Mouse (Mus musculus) liver, postnatal 0 days (tissue): ENCODE results near the gene Gria1.

Experiments used
- CTCF ChIP-seq: sonication (generic); IDR thresholded peaks from 2 replicates; pipeline ENCODE4 v1.5.1; 2016; ENCODE audit warnings: antibody characterized with exemption, low read depth
- EP300 ChIP-seq: IDR thresholded peaks from 2 replicates; pipeline ENCODE4 v1.6.1; 2016; ENCODE audit warnings: antibody characterized with exemption, low read depth, mild to moderate bottlenecking

- no peak for TF ChIP-seq CTCF
- TF ChIP-seq EP300: no peak
Measured at GRCm38 (mm10) chr11:57278056-57278455, 266.9 kb downstream of the Gria1 start.
